Mouse (Mus musculus): ENCODE results near the gene Zfp446.
A peak's percentile ranks its signal among the peaks of the same experiment; 100 is the strongest.

Gene Zfp446

GRCm38 (mm10) chr7:13024805-13025204 lies 47.2 kb downstream of the Zfp446 start:
- DNase-seq (ENCODE audit: low spot score in 2 of 2): peak; percentile 74 to 84

DNA sequence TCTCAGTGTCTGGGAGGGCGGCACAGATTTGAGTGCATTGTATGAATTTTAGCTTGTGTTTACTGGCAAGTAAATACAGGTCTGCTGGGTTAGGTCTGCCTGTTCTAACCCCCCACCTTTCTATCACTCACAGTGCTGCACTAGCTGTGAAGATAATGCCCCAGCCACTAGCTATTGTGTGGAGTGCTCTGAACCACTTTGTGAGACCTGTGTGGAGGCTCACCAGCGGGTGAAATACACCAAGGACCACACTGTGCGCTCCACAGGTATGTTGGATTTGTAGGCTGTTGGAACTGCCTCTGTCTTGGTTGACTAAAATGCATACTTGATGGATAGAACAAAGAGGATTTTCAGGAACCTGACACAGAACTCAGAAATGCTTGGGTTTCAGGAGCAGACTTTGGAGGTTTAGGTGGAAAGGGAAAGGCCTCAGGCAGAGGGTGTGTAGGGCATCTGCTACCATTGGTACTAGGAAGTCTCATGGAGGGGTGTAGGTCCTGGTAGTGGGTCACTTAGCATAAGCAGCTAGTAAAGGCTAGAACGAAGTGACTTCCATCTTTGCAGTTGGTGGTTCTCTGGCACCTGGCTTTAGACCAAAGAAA lies 48.0 kb downstream of the Zfp446 start:
- DNase-seq (ENCODE audit: low spot score in 2 of 2): no peak

DNA sequence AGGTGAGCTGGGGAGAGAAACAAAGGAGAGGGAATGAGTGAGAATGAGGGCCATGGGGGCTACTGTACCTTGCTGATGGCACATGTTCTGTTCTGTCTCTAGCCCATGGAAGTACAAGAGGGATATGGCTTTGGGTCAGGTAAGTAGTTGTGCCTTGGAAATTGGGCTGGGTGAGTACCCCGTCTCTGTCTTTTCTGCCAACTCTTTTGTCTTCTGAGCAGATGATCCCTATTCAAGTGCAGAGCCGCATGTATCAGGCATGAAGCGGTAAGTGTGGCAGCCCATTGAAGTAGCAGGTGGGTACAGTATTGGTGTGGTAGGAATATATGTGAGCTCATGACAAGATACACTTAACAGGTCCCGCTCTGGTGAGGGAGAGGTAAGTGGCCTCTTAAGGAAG lies 51.3 kb downstream of the Zfp446 start:
- DNase-seq (ENCODE audit: low spot score in 2 of 2): no peak

DNA sequence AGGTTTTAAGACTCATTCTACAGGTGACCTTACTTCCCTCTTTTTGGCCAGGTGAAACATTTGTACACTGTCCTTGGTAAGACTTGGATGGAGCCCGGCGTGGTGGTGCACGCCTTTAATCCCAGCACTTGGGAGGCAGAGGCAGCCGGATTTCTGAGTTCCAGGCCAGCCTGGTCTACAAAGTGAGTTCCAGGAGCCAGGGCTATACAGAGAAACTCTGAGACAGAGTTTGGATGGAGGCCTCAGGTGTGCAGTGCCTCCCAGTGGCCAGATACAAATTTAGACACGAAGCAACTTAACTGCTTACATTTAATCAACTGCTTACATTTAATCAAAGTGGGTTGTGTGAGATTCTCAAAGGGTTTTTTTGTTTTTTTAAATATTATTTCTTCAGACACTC lies 53.4 kb downstream of the Zfp446 start:
- no peak for DNase-seq (ENCODE audit: low spot score in 2 of 2)

- no peak for DNase-seq (ENCODE audit: low spot score in 2 of 2)
Observed at GRCm38 (mm10) chr7:13031983-13032382, 54.3 kb downstream of the Zfp446 start.

GRCm38 (mm10) chr7:13032541-13032940 lies 54.9 kb downstream of the Zfp446 start:
- no peak for DNase-seq (ENCODE audit: low spot score in 2 of 2)

- no peak for DNase-seq (ENCODE audit: low spot score in 2 of 2)
Observed at GRCm38 (mm10) chr7:13033451-13034147, 56.0 kb downstream of the Zfp446 start.

DNA sequence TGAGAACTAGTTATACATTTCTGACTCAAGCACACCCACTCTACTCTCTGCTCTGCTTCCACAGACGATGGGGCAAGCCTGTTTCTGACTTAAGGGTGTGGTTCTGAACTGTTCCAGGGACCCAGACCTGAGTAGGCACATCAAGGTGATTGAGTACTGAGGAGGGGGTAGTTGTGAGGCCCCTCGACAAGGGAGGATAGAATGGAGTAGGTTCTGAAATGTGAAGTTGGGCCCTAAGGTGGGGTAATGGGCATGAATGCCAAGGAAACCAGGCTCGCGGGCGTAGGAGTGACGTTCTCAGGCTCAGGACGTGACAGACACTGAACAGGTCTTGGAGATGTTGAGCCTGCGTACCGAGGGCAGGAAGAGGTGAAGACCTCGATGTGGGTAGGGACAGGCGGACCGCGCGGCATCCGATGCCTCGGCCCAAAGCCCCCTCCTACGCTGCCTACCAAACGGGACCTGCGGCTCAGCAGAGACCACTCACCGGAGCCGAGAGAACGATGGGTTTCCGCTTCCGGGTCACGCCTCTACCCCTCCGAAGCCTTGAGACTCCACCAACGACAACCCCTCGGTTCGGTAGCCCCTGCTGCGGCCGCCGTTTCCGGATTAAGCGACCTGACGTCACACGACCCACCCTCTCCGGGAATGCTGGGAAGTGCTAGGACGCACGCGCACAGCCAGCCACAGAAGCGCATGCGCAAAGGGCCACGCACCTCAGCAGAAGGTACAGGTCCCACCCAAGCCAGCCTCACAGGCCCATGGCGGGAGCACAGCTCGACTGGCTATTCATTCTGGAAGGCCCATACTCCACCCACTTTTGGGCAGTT lies 56.7 kb downstream of the Zfp446 start, which contains the start of gene Chmp2a:
Gene Chmp2a, minus strand, starts transcription at position 660 of the 830 bp plus-strand sequence.
- DNase-seq (ENCODE audit: low spot score in 2 of 2): peak; percentile 98

All from frontal cortex, postnatal 36 days (tissue).